Mouse (Mus musculus): ENCODE data around the gene Dennd1c.
"Not testable (repeated sequence)": the region's sequence is repeated elsewhere in the genome, so short reads cannot be mapped to it uniquely, and the experiment has no call there.

Dennd1c gene

DNA sequence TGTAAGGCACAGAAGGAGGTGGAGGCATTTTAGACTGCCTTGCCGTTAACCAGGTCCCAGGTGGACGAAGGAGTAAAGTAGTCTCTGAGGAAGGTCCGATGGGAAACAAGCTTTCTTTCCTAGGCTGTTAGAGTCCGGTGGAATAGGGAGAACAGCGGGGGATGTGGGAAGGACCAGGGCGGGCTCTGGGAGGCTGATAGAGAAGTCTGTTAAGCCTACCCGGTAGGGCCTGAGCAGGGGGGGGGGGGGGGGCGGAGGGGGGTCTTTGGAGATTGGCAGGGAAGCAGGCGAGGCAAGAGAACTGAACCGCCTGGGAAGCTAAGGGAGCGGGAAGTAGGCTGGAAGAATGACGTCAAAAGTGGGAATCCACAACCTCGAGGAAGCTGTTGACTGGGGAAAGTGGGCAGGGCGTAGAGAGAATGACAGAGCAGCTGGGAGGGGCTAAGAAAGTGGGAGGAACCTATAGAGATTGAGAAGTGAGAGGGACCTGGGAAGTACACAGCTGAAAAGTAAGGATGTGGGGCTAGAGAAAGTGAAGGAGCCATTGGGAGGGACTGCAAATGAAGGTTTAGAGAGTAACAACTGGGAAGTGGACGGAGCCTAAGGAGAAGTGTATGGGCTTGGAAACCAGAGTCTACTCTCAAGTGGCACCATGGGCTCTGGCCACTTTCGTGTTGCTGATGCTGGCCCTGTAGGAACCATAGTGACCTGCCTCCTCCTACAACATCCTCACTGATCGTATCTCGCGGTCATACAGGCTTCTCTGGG is 17.7 kb upstream of the Dennd1c start:
- DNase-seq (ENCODE audit: low spot score): no peak

DNA sequence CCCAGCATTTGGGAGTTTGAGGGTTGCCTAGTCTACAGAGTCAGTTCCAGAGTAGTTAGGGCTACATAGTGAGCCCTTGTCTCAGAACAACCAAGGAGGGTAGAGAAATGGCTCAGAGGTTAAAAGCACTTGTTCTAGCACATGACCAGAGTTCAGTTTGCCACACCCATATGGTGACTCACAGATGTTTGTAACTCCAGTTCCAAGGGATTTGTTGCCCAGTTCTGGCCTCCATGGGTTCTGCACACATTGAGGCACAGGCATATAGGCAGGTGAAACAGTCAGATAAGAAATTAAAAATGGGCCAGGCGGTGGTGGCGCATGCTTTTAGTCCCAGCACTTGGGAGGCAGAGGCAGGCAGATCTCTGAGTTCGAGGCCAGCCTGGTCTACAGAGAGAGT is 15.9 kb upstream of the Dennd1c start:
- DNase-seq (ENCODE audit: low spot score): no peak

DNA sequence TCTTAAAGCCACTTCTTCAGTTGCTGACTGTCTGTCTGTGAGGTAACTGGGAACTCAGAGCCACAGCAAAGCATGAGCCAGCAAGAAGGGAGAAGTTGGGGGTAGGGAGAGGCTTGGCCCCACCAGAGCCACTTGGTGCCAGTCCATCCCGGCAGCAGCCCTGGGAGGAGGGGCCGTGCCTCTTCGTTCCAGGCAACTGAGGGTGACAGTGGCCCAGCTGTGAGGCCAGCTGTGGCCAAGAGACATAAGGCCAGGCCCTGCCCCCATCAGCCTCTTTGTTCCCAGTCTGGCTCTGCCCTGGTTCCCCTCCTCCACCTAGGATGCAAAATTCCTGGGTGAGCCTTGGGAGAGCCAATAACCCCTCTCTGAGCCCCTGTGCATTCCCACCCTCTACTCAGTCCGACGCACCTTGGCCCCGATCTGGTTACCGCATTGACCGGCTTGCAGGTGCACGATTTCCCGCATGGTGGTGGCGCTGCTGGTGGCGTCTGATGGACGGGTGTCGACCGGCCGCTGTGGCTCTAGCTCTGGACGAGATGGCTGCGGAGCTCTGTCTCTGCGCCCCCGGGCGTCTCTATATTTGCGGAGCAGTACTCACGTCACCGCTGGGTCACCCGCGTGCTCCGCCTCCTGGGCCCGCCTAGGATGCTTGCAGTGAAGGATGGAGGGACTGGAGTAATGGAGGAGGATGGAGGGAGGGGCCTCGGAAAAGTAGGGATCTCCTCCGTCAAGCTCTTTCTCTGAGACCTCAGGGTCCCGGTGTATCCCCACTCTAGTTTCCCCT is 8.9 kb upstream of the Dennd1c start, which contains the start of gene Tubb4a:
TSS of gene Tubb4a (minus strand) at position 734 of the 784 bp plus-strand sequence.
- DNase-seq (ENCODE audit: low spot score): no peak

DNA sequence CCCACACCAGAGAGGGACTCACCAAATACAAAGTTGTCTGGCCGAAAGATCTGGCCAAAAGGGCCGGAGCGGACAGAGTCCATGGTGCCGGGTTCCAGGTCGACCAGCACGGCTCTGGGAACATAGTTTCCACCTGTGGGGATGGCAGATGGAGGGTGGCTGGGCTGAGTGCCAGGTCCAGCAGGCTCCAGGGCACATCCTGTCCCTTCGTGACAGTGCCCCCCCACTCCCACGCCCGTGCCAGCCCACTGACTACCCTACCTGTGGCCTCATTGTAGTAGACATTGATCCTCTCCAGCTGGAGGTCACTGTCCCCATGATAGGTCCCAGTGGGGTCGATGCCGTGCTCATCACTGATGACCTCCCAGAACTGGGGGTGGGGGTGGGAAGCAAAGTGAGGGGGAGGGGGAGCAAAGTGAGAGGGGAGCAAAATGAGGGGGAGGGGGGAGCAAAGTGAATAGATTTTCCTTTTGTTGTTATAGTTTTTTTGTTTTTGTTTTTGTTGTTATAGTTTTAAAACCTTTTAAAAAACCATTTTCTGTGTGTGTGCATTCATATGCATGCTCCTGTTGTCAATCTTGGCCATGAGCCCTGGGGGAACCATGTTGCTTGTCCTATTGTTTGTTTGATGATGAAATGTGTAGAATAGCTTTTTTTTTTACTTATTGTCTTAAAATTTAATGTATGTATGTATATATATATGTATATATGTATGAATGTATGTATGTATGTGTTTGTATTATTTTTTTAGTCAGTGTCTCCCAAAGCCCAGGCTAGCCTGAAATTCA is 7.8 kb upstream of the Dennd1c start:
- no peak for DNase-seq (ENCODE audit: low spot score)

DNA sequence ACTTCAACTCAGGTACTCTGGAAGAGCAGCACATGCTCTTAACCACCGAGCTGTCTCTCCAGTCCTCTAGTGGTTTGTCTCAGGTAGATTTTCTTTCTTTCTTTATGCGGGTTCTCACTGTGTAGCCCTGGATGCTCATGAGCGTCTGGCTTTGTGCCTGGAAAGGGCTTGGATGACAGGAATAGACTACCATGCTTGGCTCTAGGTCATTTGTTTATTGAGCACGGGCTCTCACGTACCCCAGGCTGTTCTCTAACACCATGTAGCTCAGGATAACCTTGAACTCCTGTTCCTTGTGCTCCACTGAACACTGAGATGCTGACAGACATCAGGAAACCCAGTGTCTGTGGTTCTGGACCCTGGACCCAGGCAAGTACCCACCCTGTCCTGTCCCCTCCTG is 4.2 kb upstream of the Dennd1c start:
- no peak for DNase-seq (ENCODE audit: low spot score)

DNA sequence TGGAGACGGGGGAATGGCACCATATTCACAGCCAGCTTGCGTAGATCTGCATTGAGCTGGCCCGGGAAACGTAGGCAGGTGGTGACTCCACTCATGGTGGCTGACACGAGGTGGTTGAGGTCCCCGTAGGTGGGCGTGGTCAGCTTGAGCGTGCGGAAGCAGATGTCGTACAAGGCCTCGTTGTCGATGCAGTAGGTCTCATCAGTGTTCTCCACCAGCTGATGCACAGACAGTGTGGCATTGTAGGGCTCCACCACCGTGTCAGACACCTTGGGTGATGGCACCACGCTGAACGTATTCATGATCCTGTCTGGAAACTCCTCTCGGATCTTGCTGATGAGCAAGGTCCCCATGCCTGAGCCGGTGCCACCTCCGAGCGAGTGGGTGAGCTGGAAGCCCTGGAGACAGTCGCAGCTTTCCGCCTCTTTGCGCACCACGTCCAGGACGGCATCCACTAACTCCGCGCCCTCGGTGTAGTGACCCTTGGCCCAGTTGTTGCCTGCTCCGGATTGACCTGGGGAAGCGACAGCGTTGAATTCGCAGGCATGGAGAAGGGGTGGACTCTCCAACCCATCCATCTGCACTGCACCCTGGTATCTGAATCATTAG is 3.0 kb upstream of the Dennd1c start:
- no peak for DNase-seq (ENCODE audit: low spot score)

DNA sequence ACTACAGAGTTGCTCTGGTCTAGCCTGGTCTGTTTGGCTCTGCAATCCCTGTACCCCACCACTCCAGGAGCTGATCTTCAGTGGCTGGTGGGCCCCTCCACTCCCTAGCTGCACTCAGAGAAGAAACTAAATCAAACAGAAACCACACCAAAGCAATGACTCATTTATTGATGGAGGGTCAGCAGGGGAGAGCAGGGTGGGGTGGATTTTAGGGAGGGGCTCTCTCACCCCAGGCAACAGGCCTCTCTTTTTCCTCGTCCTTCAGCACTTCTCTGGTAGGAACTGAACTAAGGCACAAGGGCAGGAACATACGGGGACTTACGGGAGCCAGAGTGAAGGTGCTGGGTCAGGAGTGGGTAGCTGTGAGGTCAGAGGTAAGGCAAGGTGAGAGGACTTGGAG is 1.6 kb upstream of the Dennd1c start:
- no peak for DNase-seq (ENCODE audit: low spot score)

DNA sequence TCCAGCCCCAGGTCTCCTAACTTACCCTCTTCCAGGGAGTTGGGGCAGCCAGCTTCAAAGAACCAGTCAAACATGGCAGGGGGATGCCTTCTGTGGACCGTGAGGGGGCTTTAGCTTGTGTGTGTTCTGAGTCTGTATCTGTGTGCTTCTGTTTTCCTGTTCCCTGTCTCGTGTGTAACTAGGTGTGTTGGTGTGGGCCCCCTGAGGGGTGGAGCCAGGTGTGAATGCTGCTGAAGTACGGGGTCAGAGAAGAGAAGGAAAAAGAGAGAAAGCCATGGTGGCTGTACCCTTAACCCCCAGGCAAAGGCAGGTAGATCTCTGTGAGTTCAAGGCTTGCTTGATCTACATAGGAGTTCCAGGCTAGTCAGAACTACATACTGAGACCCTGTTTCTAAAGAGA is 1.4 kb downstream of the Dennd1c start:
- DNase-seq (ENCODE audit: low spot score): no peak

DNA sequence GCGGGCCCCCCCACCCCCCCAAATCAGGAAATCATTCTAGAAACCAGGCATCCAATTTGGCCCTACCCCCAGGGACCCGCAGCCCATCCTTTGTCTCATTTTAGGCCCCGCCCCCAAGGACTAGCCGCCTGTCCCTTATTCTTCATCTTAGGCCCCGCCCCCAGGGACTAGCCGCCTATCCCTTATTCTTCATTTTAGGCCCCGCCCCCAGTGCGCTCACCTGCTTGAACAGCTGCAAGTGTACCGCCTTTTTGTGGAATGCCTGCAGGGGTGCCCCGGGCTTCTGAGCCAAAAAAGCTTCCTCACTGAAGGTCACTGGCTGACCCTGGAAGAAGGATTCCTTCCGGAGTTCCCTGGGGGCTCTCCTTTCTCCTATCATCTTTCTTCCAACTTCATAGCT is 7.6 kb downstream of the Dennd1c start:
- no peak for DNase-seq (ENCODE audit: low spot score)

DNA sequence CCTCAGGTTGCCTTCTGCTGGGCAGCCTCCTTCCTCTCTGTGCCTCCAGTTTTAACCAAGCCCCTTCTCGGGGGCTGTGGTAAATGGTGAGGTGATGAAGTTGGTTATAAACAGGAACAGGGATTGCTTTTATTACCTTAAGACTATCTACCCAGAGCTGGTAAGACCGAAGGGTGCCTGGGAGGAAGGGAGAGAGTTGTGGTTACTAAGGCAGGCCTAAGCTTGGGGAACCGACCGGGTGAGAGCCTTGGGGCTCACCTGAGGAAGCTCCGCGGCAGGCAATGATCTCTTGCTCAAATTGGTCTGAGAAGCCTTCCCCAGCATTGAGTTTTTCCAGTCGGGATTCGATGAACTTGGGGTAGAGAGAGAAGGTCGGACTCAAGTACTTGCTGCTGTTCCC is 8.0 kb downstream of the Dennd1c start:
- DNase-seq (ENCODE audit: low spot score): no peak

DNA sequence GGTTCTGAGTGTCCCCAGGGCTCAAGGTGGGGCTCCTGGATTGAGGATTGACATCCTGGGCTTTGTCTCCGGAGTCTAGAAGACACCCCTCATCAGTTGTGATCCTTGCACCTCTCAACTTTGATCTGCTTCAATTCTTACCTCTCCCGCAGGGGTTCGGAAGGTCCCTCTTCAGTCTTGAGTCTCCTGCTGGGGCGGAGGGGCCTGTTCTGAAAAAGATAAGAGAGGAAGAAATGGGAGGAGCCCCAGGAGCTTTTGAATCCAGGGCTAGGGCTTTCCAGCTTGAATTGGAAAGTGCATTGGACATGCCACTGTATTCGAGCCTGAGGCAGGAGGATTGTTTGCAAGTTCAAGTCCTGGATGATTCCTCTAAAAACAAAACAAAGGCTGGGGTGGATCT is 11.4 kb downstream of the Dennd1c start:
- DNase-seq (ENCODE audit: low spot score): no peak

DNA sequence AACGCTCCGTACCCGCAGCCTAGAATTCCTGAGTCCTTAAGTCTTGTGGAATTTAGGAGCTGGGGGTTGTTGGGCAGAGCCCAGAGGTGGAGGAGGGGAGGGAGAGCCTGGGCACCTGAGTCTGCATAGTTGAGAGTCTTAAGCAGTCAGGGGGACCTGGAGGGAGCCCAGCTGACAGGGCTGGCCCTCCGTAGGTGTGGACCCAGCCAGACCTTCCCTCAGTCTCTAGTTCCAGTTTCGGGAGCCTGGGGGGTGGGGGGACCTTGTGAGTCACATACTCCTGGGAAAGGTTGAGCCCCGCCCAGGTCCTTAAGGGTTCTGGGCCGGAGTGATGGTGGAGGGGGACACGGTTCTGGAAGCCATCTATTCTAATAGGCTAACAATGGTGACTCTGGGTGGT is 15.3 kb downstream of the Dennd1c start:
- no peak for DNase-seq (ENCODE audit: low spot score)

DNA sequence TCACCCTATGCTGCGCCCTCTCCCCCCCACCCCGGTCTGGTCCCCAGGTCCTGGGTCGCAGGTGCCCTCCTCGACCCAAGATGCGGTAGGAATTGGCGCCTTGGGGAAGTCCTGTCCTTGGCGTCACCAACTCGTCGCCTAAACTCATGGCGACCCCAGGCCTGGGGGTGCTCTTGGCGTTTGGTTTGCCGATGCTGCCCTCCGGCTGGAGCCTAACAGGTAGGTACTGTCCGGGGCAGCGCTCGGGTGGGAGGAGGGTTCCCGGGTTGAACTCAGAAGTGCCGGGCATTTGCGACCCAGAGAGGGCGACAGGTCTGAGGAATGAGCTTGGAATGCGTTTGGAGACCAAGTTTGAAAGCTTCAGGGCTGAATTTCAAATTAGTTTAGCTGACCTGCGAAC is 15.8 kb downstream of the Dennd1c start:
- no peak for DNase-seq (ENCODE audit: low spot score)

DNA sequence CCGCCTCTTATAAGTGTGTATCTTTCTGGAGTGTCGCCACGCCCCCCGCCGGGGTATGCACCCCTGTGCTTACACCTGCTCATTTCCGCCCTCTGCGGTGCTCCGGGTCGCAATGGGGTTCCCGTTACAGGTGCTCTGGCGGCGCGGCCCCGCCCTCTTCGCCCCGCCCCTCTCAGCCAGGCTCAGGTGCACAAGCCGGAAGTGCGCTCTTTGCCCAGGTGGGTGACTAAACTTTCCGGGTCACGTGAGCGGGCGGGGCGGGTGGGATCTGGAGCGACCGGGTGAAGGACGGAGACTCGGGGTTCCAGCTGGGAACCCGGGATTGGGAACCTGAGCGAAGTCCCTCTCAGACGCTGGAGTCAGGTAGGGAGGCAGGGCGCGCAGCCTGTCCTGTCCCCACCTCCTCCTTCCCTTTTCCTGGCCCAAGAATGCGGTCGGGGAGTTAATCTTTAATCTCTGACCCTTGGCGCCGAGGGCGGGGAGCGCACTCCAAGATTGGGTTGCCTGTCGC is 16.2 kb downstream of the Dennd1c start:
- DNase-seq (ENCODE audit: low spot score): no peak

DNA sequence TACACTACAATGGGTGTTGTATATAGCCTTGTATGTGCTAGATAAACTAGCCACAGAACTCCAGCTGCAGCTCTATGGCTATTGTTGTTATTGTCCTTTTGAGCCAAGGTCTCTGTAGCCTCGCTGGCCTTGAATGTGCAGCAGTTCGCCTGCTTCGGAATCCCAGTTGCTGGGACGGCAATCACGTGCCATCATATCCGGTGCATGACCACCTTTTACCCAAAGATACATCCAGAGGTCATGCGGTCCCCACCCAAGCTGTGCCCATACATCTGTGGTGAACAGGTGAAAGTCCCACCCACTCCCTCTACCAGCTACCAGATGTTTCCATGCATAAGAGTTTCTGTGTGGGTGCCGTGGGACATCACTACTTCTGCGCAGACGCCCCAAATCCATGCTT is 17.2 kb downstream of the Dennd1c start:
- DNase-seq (ENCODE audit: low spot score): no peak

DNA sequence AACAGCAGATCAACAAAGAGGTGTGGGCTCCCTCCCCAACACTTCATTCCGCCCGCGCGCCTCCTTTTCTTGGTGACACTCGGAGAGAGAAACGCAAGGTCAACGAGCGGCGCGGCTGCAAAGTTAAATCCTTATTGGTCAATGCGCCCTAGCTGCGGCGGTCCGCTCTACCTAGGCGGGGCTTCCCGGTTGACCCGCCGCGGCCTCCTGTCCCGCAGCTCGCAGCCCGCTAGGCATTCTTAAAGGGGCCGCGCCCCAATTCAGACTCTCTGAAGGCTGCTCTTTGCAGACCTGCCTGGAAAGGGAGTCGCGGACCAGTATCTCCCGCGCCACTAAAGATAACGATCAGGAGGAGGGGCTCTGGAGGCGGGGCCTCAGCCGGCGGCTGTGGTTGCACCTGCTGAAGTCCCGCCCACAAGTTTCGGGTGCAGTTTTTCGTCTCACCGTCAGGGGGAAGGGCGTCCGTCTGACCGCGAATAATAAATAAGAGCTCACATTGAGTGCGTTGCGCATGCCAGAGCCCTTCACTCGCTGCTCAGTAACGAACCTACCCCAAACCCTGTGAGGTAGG is 18.0 kb downstream of the Dennd1c start:
- peak; percentile 79 for DNase-seq (ENCODE audit: low spot score)

DNA sequence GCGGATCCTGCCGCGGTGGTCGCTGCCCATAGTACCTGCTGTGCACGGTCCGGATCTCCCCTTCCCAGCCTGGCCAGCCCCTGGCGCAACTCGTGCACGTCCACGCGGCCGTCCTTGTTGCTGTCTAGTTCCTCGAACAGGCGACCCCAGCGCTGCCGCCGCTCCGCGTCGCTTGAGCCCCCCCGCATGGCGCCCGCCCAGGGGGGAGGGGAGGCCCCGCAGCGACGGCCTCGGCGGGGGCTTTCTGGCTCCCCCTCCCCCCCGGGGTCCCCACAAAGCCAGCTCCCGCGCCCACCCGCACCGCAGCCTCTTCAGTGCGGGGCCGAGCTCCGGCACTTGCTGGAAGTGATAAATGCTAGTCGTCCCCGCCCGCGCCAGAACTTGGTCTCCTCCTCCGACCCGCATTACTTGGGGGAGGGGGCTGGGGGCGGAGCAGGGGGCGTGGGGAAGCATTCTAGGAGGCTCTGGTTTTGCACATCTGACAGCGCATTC is 18.8 kb downstream of the Dennd1c start, which contains the start of gene Slc25a23:
TSS of gene Slc25a23 (minus strand) at position 378 of the 492 bp plus-strand sequence.
- no peak for DNase-seq (ENCODE audit: low spot score)

DNA sequence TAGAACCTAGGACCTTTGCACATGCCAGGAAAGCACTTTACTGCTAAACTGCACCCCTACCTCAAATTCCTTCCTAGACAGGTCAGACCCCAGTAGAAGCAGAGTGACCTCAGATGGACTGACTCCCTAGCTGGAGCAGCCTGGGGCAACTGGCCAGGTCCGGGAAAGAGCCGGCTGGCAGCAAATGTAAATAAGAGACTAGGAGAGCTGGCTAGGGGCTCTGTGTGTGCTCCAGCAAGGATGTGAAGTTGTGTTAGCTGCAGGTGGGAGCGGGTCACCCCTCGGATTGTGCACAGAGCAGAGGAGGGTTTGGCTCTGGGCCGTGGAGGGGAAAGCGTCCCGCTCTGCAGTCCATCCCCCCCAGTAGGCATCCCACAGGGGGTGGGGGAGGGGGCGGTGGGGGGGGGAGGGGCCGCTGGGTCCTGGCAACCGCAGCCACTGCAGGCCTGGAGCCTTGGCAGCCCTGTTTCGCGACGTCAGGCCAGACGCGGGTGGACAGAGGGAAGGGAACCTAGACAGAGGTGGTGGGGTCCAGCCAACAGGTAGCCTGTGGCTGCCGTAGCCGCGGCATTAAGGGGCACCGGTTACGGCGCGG is 19.3 kb downstream of the Dennd1c start, which contains the start of gene Crb3:
TSS of gene Crb3 (plus strand) at position 215 of the 595 bp plus-strand sequence.
- DNase-seq (ENCODE audit: low spot score): no peak

DNA sequence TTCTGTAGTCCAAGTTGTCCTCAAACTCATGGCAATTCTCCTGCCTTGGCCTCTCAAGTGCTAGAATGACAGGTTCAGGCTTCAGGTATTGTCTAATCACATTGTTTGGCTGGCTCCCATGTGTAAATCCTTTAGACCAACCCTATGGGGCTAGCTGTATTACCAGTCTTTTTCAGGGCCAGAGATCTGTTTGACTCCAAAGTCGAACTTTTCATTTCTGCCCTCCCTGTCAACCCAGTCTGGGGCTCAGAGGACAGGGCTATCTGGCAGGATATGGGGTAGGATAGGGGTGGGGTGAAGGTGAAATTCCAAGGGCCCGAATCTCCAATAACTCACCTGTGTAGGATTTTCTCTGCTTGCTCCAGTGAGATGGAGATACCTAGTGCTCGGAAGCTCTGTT is 22.1 kb downstream of the Dennd1c start:
- DNase-seq (ENCODE audit: low spot score): no peak

DNA sequence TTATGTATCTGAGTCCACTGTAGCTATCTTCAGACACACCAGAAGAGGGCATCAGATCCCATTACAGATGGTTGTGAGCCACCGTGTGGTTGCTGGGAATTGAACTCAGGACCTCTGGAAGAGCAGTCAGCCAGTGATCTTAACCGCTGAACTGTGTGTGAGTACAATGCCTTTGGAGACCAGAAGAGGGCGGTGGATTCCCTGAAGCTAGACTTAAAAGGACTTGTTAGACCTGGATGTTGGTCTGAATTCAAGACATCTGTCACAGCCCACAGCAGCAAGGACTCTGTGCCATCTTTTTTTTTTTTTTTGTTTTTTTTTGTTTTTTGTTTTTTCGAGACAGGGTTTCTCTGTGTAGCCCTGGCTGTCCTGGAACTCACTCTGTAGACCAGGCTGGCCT is 26.6 kb downstream of the Dennd1c start:
- DNase-seq (ENCODE audit: low spot score): not testable (repeated sequence)

DNA sequence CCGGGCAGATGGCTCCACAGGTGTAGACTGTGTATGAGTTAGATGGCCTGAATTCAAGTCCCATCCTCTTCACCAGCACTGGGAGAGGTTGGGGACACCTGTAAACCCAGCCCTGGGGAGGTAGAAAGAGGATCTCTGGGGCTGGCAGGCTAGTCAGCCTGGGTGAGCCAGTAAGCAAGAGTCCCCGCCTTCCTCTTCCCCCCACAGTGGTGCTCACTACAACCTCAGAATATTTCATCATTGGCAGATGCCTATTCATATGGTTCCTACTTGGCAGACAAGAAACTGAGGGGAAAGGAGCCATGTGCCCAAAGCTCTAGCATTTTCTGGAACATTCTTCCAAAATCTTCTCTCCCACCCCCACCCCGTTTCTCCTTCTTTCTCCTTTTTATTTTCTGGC is 29.5 kb downstream of the Dennd1c start:
- DNase-seq (ENCODE audit: low spot score): no peak
